ENCODE assay signal across 20 mouse cellular contexts in genomic region chr11:106671801-106672200, GRCm38 (mm10). TPM values are rescaled to one million over a fixed set of nuclear protein-coding genes. Genes with fewer than 3 reads are reported as not detected.
DNase-seq lines count a peak whose midpoint lies in the region; ATAC-seq and TF ChIP-seq lines count a peak whose summit lies in the region.
"Had no signal": no experiment of that assay in that cellular context is flagged by ENCODE, and none has a peak within 500 bp of the region (broad histone marks: within the 10 kb centered on the region; RNA-seq: fewer than 3 reads in every experiment).

No protein-coding gene starts in this region.

- TF ChIP-seq CTCF in gastrocnemius, adult 2 months (IDR thresholded peaks at IDR 0.05), result no peak
- TF ChIP-seq CTCF in hindbrain, postnatal 0 days (IDR thresholded peaks at IDR 0.05; ENCODE audit: low read depth), result no peak

- no peak for ATAC-seq in hindbrain, postnatal 0 days
- ATAC-seq: CD4-positive, CD25-positive, alpha-beta regulatory T cell, adult 4 months; midbrain, embryonic 16.5 days had no signal

- H3K27ac ChIP-seq in gastrocnemius, adult 2 months, result peak overlapping the region; percentile 96
- H3K27ac ChIP-seq in hindbrain, embryonic 10.5 days, result peak overlapping the region; percentile 45
- no peak overlapping the region for H3K27ac ChIP-seq in hindbrain, postnatal 0 days
- H3K27ac ChIP-seq: embryonic facial prominence, embryonic 15.5 days; layer of hippocampus, adult 2 months; limb, embryonic 15.5 days had no signal

- no peaks in the 10 kb centered on the region for H3K36me3 ChIP-seq in hindbrain, embryonic 10.5 days
- no peaks in the 10 kb centered on the region for H3K36me3 ChIP-seq in hindbrain, postnatal 0 days (ENCODE audit: insufficient read depth, low read length)
- H3K36me3 ChIP-seq: embryonic facial prominence, embryonic 15.5 days; G1E; limb, embryonic 15.5 days had no signal

- no peaks in the 10 kb centered on the region for H3K9me3 ChIP-seq in hindbrain, embryonic 10.5 days
- no peaks in the 10 kb centered on the region for H3K9me3 ChIP-seq in hindbrain, postnatal 0 days (ENCODE audit: low read length)
- H3K9me3 ChIP-seq: embryonic facial prominence, embryonic 15.5 days; G1E; limb, embryonic 15.5 days had no signal

- WGBS in hindbrain, embryonic 10.5 days, result 86% methylated on average over 8 of the region's 8 CpGs
- WGBS in hindbrain, postnatal 0 days, result 89% methylated on average over 8 of the region's 8 CpGs

- no peak for DNase-seq in gastrocnemius, adult 2 months
- DNase-seq in gastrocnemius, postnatal 10 days, result no peak
- DNase-seq in hindbrain, embryonic 10.5 days (ENCODE audit: low spot score), result no peak
- DNase-seq in hindbrain, postnatal 0 days (ENCODE audit: low spot score), result no peak
- DNase-seq in retina, postnatal 1 day, result peak; percentile 75
- DNase-seq in thymus, postnatal 36 days, result peak; percentile 68 to 78
- no peak for DNase-seq in layer of hippocampus, adult 9-10 months (ENCODE audit: low spot score)
- DNase-seq: adrenal gland, postnatal 36 days; cerebellum, adult 18-20 months; cerebellum, postnatal 25 days; kidney, adult 18-20 months; kidney, postnatal 10 days; lung, postnatal 14 days; right cerebral cortex, postnatal 4 days had no signal

- intact Hi-C loops in gastrocnemius, adult 2 months (cut with DNase I), result no loop called here

- H3K4me1 ChIP-seq in hindbrain, embryonic 10.5 days (replicated peaks), result peaks cover 58% of the 10 kb centered on the region
- peaks cover 20% of the 10 kb centered on the region; the same call in 1 of the 2 replicates for H3K4me1 ChIP-seq in hindbrain, postnatal 0 days (ENCODE audit: insufficient read depth, low read length)

- 0 out of 2 replicates have a peak, but pooled peaks cover 3% of the 10 kb centered on the region for H3K27me3 ChIP-seq in hindbrain, embryonic 10.5 days (ENCODE audit: insufficient read depth, poor library complexity, severe bottlenecking)
- no peaks in the 10 kb centered on the region for H3K27me3 ChIP-seq in hindbrain, postnatal 0 days (ENCODE audit: insufficient read depth, low read length)
- H3K27me3 ChIP-seq: embryonic facial prominence, embryonic 15.5 days; limb, embryonic 15.5 days had no signal

- no peak overlapping the region for H3K4me2 ChIP-seq in hindbrain, postnatal 0 days (ENCODE audit: low read depth, low read length)
- H3K4me2 ChIP-seq: embryonic facial prominence, embryonic 15.5 days; limb, embryonic 15.5 days had no signal

- H3K9ac ChIP-seq in hindbrain, postnatal 0 days (replicated peaks; ENCODE audit: low read length), result no peak overlapping the region
- H3K9ac ChIP-seq: embryonic facial prominence, embryonic 15.5 days; limb, embryonic 15.5 days had no signal

- H3K4me3 ChIP-seq in gastrocnemius, adult 2 months, result no peak overlapping the region
- H3K4me3 ChIP-seq in hindbrain, embryonic 10.5 days, result no peak overlapping the region
- no peak overlapping the region for H3K4me3 ChIP-seq in hindbrain, postnatal 0 days (ENCODE audit: low read length)
- H3K4me3 ChIP-seq: embryonic facial prominence, embryonic 15.5 days; layer of hippocampus, adult 2 months; limb, embryonic 15.5 days had no signal

RNA-seq across cellular contexts. Expression of gene Tex2, which starts 58.6 kb away (rescaled TPM):
- total RNA-seq in gastrocnemius, adult 2 months (2021), result 10 to 100 TPM; 59.2 to 65.5 TPM
- 10 to 100 TPM; 22.1 to 24.1 TPM for total RNA-seq in gastrocnemius, postnatal 10 days (2021)
- polyA plus RNA-seq in hindbrain, embryonic 10.5 days (2016; fragmentation: Nextera tagmentation; extraction: Ambion mirVana), result 6.9 and 7.9 TPM in 2 replicates
- 46.2 and 60.5 TPM in 2 replicates for total RNA-seq in hindbrain, postnatal 0 days (2014; rRNA removed)
- 30.0 and 30.8 TPM in 2 replicates for polyA plus RNA-seq in hindbrain, postnatal 0 days (2015; fragmentation: Nextera tagmentation; extraction: Ambion mirVana)

Comparison
In these comparisons a context has a peak if more than half of its experiments do, and no peak if none do; other contexts are left out.
1. DNase-seq: peak in retina, postnatal 1 day (single experiment) and thymus, postnatal 36 days (2 of 2); none in gastrocnemius, adult 2 months (single experiment), gastrocnemius, postnatal 10 days (single experiment), hindbrain, embryonic 10.5 days (single experiment), hindbrain, postnatal 0 days (single experiment) and layer of hippocampus, adult 9-10 months (single experiment).